9 mouse cellular contexts compared by ENCODE assay signal in genomic region chr3:65928614-65929272, GRCm38 (mm10). TPM values are rescaled to one million over a fixed set of nuclear protein-coding genes. Genes with fewer than 3 reads are reported as not detected.
A peak's percentile ranks its signal among the peaks of the same experiment; 100 is the strongest.
DNase-seq lines count a peak whose midpoint lies in the region; ATAC-seq lines count a peak whose summit lies in the region.
"Had no signal": no experiment of that assay in that cellular context is flagged by ENCODE, and none has a peak within 500 bp of the region (broad histone marks: within the 10 kb centered on the region; RNA-seq: fewer than 3 reads in every experiment).

No protein-coding gene starts in this region.

- WGBS in heart, embryonic 14.5 days = 48% methylated on average over 4 of the region's 4 CpGs
- WGBS in hindbrain, embryonic 14.5 days = 31% methylated on average over 4 of the region's 4 CpGs
- WGBS in midbrain, embryonic 16.5 days = 24% methylated on average over 4 of the region's 4 CpGs

- DNase-seq in heart, postnatal 36 days = no peak
- no peak for DNase-seq in hindbrain, embryonic 14.5 days (ENCODE audit: low spot score)
- DNase-seq in thymus, adult 18-20 months = no peak
- DNase-seq in adrenal gland, adult 18-20 months (ENCODE audit: low spot score in 2 of 2) = no peak

- peak overlapping the region; percentile 60 for H3K9ac ChIP-seq in heart, embryonic 14.5 days (ENCODE audit: low read length)
- no peak overlapping the region for H3K9ac ChIP-seq in hindbrain, embryonic 14.5 days
- H3K9ac ChIP-seq in midbrain, embryonic 16.5 days (ENCODE audit: low read depth, low read length) = no peak overlapping the region
- H3K9ac ChIP-seq: limb, embryonic 15.5 days had no signal

- peak overlapping the region in 1 of 2 experiments; percentile 53; a peak in 1 of 4 replicates for H3K27ac ChIP-seq in heart, embryonic 14.5 days (replicated peaks in 1 of 2; ENCODE audit: control insufficient read depth in 1 of 2, insufficient read depth in 1 of 2, low read depth in 2 of 2, low read length in 2 of 2)
- H3K27ac ChIP-seq in brown adipose tissue, adult 24 weeks (replicated peaks; ENCODE audit: low read depth, low read length) = peak overlapping the region; percentile 41
- H3K27ac ChIP-seq in hindbrain, embryonic 14.5 days = no peak overlapping the region
- H3K27ac ChIP-seq in midbrain, embryonic 16.5 days (ENCODE audit: low read length) = no peak overlapping the region

- ATAC-seq in heart, embryonic 14.5 days (ENCODE audit: insufficient number of reproducible peaks, insufficient read depth, low FRiP score, low read depth) = no peak
- ATAC-seq in hindbrain, embryonic 14.5 days (ENCODE audit: low FRiP score) = peak; percentile 21; the same call in 1 of the 2 replicates
- ATAC-seq in midbrain, embryonic 16.5 days = peak; percentile 37
- ATAC-seq in erythroblast, adult 5-6 weeks (replicated peaks; ENCODE audit: low FRiP score, poor library complexity, severe bottlenecking) = no peak

- H3K27me3 ChIP-seq in heart, embryonic 14.5 days (ENCODE audit: control insufficient read depth, insufficient read depth, low read length) = no peaks in the 10 kb centered on the region
- H3K27me3 ChIP-seq in hindbrain, embryonic 14.5 days (ENCODE audit: control insufficient read depth, insufficient read depth, low read length) = no peaks in the 10 kb centered on the region
- no peaks in the 10 kb centered on the region for H3K27me3 ChIP-seq in midbrain, embryonic 16.5 days (ENCODE audit: control insufficient read depth, insufficient read depth, low read depth, low read length)
- H3K27me3 ChIP-seq: limb, embryonic 15.5 days had no signal

- no peaks in the 10 kb centered on the region for H3K36me3 ChIP-seq in heart, embryonic 14.5 days (ENCODE audit: control insufficient read depth, insufficient read depth, low read length)
- H3K36me3 ChIP-seq in hindbrain, embryonic 14.5 days (replicated peaks; ENCODE audit: control insufficient read depth, insufficient read depth) = no peaks in the 10 kb centered on the region
- H3K36me3 ChIP-seq in midbrain, embryonic 16.5 days (ENCODE audit: control insufficient read depth, insufficient read depth, low read length) = no peaks in the 10 kb centered on the region
- H3K36me3 ChIP-seq: limb, embryonic 15.5 days had no signal

- H3K4me2 ChIP-seq in heart, embryonic 14.5 days (ENCODE audit: low read length) = peak overlapping the region; percentile 63
- peak overlapping the region; percentile 39 for H3K4me2 ChIP-seq in hindbrain, embryonic 14.5 days (replicated peaks)
- H3K4me2 ChIP-seq in midbrain, embryonic 16.5 days (ENCODE audit: low read length) = peak overlapping the region; percentile 44

- intact Hi-C loops in heart, postnatal 36 days (cut with DNase I) = loop anchor here (1.0 to 5.0 kb wide), 5 partner anchors 24 to 400 kb away; partner anchors contain the start of genes Lekr1 and Tiparp

- no peaks in the 10 kb centered on the region for H3K9me3 ChIP-seq in heart, embryonic 14.5 days (ENCODE audit: control insufficient read depth, low read length)
- H3K9me3 ChIP-seq in hindbrain, embryonic 14.5 days (ENCODE audit: control insufficient read depth, low read length) = no peaks in the 10 kb centered on the region
- H3K9me3 ChIP-seq in midbrain, embryonic 16.5 days (replicated peaks; ENCODE audit: control insufficient read depth, low read length, poor library complexity, severe bottlenecking) = no peaks in the 10 kb centered on the region
- H3K9me3 ChIP-seq: limb, embryonic 15.5 days had no signal

- H3K4me3 ChIP-seq in heart, embryonic 14.5 days (ENCODE audit: control insufficient read depth in 1 of 2, insufficient read depth in 1 of 2, low read depth in 1 of 2, low read length in 2 of 2) = no peak overlapping the region; a peak in 1 of 4 replicates
- peak overlapping the region; percentile 16; the same call in 1 of the 2 replicates for H3K4me3 ChIP-seq in brown adipose tissue, adult 24 weeks (ENCODE audit: insufficient read depth, low read depth, low read length)
- H3K4me3 ChIP-seq in hindbrain, embryonic 14.5 days (replicated peaks; ENCODE audit: low read length) = no peak overlapping the region
- H3K4me3 ChIP-seq in midbrain, embryonic 16.5 days (ENCODE audit: low read depth, low read length) = no peak overlapping the region

- H3K4me1 ChIP-seq in heart, embryonic 14.5 days (ENCODE audit: control insufficient read depth in 2 of 2, insufficient read depth in 2 of 2, low read length in 2 of 2) = peaks cover 21 to 23% of the 10 kb centered on the region in 2 experiments
- peaks cover 13% of the 10 kb centered on the region for H3K4me1 ChIP-seq in brown adipose tissue, adult 24 weeks (ENCODE audit: control insufficient read depth, insufficient read depth, insufficient read length, low read length)
- peaks cover 4% of the 10 kb centered on the region; the same call in 1 of the 2 replicates for H3K4me1 ChIP-seq in hindbrain, embryonic 14.5 days (replicated peaks; ENCODE audit: control insufficient read depth, insufficient read depth, low read length)
- H3K4me1 ChIP-seq in midbrain, embryonic 16.5 days (ENCODE audit: control insufficient read depth, insufficient read depth, low read length) = peaks cover 11% of the 10 kb centered on the region; the same call in 1 of the 2 replicates

RNA-seq across cellular contexts. Expression of gene Ccnl1, which starts 29.3 kb away (rescaled TPM):
- 76.4 and 77.4 TPM in 2 replicates for polyA plus RNA-seq in heart, embryonic 14.5 days (2014; fragmentation: Nextera tagmentation; extraction: Ambion mirVana)
- total RNA-seq in heart, postnatal 36 days (2021) = 10 to 100 TPM; 19.2 to 21.6 TPM
- polyA plus RNA-seq in brown adipose tissue, adult 24 weeks (2012; ENCODE audit: insufficient read depth, insufficient read length, missing spikeins) = 39.4 and 73.7 TPM in 2 replicates
- polyA plus RNA-seq in hindbrain, embryonic 14.5 days (2014; fragmentation: Nextera tagmentation; extraction: Ambion mirVana) = 73.5 and 77.1 TPM in 2 replicates
- polyA plus RNA-seq in midbrain, embryonic 16.5 days (2015; fragmentation: Nextera tagmentation; extraction: Ambion mirVana) = 64.7 and 73.2 TPM in 2 replicates
- 68.1 and 84.4 TPM in 2 replicates for total RNA-seq in erythroblast, adult 5-6 weeks (2015; ENCODE audit: low replicate concordance)
- total RNA-seq in erythroblast, adult 5-6 weeks (2017; ENCODE audit: low replicate concordance) = 102 and 150 TPM in 2 replicates
- total RNA-seq in adrenal gland, adult 18-20 months (2021) = 100 to 1,000 TPM in 1 of 2 experiments, 10 to 100 TPM in 1; 89.0 to 102 TPM

Comparison
In these comparisons a context has a peak if more than half of its experiments do, and no peak if none do; other contexts are left out.
1. ATAC-seq: peak in hindbrain, embryonic 14.5 days (single experiment) and midbrain, embryonic 16.5 days (single experiment); none in heart, embryonic 14.5 days (single experiment) and erythroblast, adult 5-6 weeks (single experiment).
2. Peak in every context shown above with its lines, with median percentiles within 50 percentile points of each other: H3K4me2 ChIP-seq.